Mouse (Mus musculus) myocyte (in vitro differentiated cells): Measurements from ENCODE around the gene Mfsd11. TPM values are rescaled to one million over a fixed set of nuclear protein-coding genes. Genes with fewer than 3 reads are reported as not detected.
A peak's percentile ranks its signal among the peaks of the same experiment; 100 is the strongest.

Source experiments
- H3K27me3 ChIP-seq: one replicate; pipeline ENCODE4 v1.6.1; 2011; ENCODE audit not compliant: control insufficient read depth, insufficient read depth, insufficient read length
- H3K36me3 ChIP-seq: one replicate; pipeline ENCODE4 v1.6.1; 2011; ENCODE audit not compliant: control insufficient read depth, insufficient read depth
- H3K4me2 ChIP-seq: one replicate; pipeline ENCODE4 v1.6.1; 2011; ENCODE audit warnings: low read depth, control low read depth
- H3K4me3 ChIP-seq: one replicate; pipeline ENCODE4 v1.5.1; 2011; ENCODE audit warnings: mild to moderate bottlenecking, control low read depth, moderate library complexity
- H3K79me2 ChIP-seq: one replicate; pipeline ENCODE4 v1.6.1; 2011; ENCODE audit not compliant: control insufficient read depth, insufficient read depth
- H3ac ChIP-seq: one replicate; pipeline ENCODE4 v1.6.1; 2011; ENCODE audit not compliant: control insufficient read depth, insufficient read length
- CEBPB ChIP-seq: IDR thresholded peaks from 2 replicates; pipeline ENCODE4 v1.6.1; 2011; ENCODE audit warnings: mild to moderate bottlenecking, moderate library complexity; ENCODE audit not compliant: poor library complexity, insufficient read depth, severe bottlenecking
- E2F4 ChIP-seq: IDR thresholded peaks from one replicate; pipeline ENCODE4 v1.6.1; 2011; ENCODE audit warnings: mild to moderate bottlenecking, control low read depth, moderate library complexity; ENCODE audit not compliant: insufficient read depth
- MAX ChIP-seq: IDR thresholded peaks from one replicate; pipeline ENCODE4 v1.6.1; 2011; ENCODE audit warnings: low read depth, mild to moderate bottlenecking, control low read depth
- MYOD1 ChIP-seq, 3 experiments: IDR thresholded peaks; one replicate each; pipeline ENCODE4 v1.6.1; 2011; ENCODE audit warnings: control low read depth in 2 of 3, low read depth in 2 of 3, mild to moderate bottlenecking in 2 of 3, moderate library complexity in 1 of 3; ENCODE audit not compliant: insufficient read length in 2 of 3, control insufficient read depth in 1 of 3
- MYOG ChIP-seq, 3 experiments: IDR thresholded peaks; one replicate each; pipeline ENCODE4 v1.6.1; 2011; ENCODE audit warnings: control low read depth in 2 of 3, low read depth in 2 of 3, mild to moderate bottlenecking in 2 of 3; ENCODE audit not compliant: insufficient read length in 2 of 3, control insufficient read depth in 1 of 3, insufficient read depth in 1 of 3
- POLR2A ChIP-seq: IDR thresholded peaks from one replicate; pipeline ENCODE4 v1.6.1; 2011; ENCODE audit warnings: low read depth, mild to moderate bottlenecking, control low read depth, moderate library complexity; ENCODE audit not compliant: insufficient read length
- POLR2AphosphoS2 ChIP-seq: IDR thresholded peaks from one replicate; pipeline ENCODE4 v1.6.1; 2011; ENCODE audit warnings: low read depth, control low read depth; ENCODE audit not compliant: insufficient read length
- REST ChIP-seq: IDR thresholded peaks from one replicate; pipeline ENCODE4 v1.6.1; 2011; ENCODE audit warnings: mild to moderate bottlenecking, control low read depth, moderate library complexity; ENCODE audit not compliant: insufficient read depth, insufficient read length
- SRF ChIP-seq: IDR thresholded peaks from one replicate; pipeline ENCODE4 v1.6.1; 2011; ENCODE audit warnings: low read depth; ENCODE audit not compliant: control insufficient read depth, insufficient read length
- TCF12 ChIP-seq: IDR thresholded peaks from one replicate; pipeline ENCODE4 v1.6.1; 2011; ENCODE audit warnings: mild to moderate bottlenecking, control low read depth; ENCODE audit not compliant: poor library complexity, insufficient read depth, severe bottlenecking
- TCF3 ChIP-seq: IDR thresholded peaks from one replicate; pipeline ENCODE4 v1.6.1; 2011; ENCODE audit warnings: low read depth, control low read depth; ENCODE audit not compliant: insufficient read length
- USF1 ChIP-seq: IDR thresholded peaks from one replicate; pipeline ENCODE4 v1.6.1; 2011; ENCODE audit warnings: low read depth, mild to moderate bottlenecking, control low read depth, moderate library complexity
- polyA plus RNA-seq: library from polyadenylated mRNA; unstranded; fragments of >200 nt; fragmentation: generic; extraction: Trizol; gene quantifications from one replicate; pipeline ENCODE4 v1.2.1, GENCODE M21; 2012; ENCODE audit warnings: missing spikeins

Mfsd11 gene
- polyA plus RNA-seq, 1 experiment, result 40.0 TPM

DNA sequence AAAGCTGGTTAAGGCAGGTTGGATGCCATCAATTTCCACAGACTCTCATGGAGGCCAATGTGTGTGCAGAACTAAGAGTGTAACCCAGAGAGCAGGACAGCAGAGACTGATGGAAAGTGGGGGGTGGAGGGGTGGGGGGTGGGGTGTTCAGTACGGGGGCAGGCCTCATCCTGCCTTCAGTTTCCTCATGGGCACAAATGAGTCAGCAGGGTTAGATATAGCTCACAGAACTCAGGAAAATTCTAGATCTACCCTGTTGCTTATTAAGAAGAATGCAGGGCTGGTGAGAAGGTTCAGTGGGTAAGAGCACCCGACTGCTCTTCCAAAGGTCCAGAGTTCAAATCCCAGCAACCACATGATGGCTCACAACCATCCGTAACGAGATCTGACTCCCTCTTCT lies 17.4 kb downstream of the Mfsd11 start:
- Histone ChIP-seq H3K79me2 (no peaks in the 10 kb centered on the region), H3K4me2 (no peak overlapping the region), H3ac (no peak overlapping the region), H3K36me3 (peaks cover 13% of the 10 kb centered on the region), H3K4me3 (no peak overlapping the region), H3K27me3 (no peaks in the 10 kb centered on the region)
- TF ChIP-seq E2F4 (no peak), POLR2AphosphoS2 (no peak), TCF3 (no peak), TCF12 (no peak)

DNA sequence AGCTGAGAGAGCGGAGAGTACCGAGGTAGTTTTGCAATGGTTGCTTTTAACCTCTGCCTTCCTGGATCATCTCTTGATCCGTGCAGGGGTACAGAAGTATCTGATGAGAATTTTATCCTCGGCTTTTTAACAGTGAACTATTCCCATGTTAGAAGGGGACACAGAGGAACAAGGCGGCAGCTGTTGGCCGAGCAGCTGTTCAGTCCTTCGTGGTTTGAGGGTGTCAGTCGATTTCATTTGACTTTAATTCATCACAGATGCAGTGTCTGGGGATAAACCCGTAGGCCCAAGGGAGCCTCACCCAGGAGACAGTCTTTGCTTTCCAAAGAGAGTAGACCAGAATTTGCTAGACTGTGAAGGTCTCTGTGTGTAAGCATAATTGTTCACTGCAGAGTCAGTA lies 19.3 kb downstream of the Mfsd11 start:
- H3K36me3 ChIP-seq, result peaks cover 13% of the 10 kb centered on the region
- no peak for TF ChIP-seq REST
- TF ChIP-seq MYOD1 (IDR thresholded peaks at IDR 0.05; ENCODE audit: control insufficient read depth in 1 of 3, insufficient read length in 2 of 3, low read depth in 2 of 3), result peak; percentile 26 to 89 (median 87)
- TF ChIP-seq POLR2AphosphoS2, result no peak
- TF ChIP-seq MYOG (IDR thresholded peaks at IDR 0.05; ENCODE audit: control insufficient read depth in 1 of 3, insufficient read depth in 1 of 3, insufficient read length in 2 of 3, low read depth in 2 of 3), result peak; percentile 77 to 87 (median 79)
- TF ChIP-seq TCF3, result peak; percentile 74
- TF ChIP-seq CEBPB, result no peak
- peak; percentile 71 for TF ChIP-seq TCF12

DNA sequence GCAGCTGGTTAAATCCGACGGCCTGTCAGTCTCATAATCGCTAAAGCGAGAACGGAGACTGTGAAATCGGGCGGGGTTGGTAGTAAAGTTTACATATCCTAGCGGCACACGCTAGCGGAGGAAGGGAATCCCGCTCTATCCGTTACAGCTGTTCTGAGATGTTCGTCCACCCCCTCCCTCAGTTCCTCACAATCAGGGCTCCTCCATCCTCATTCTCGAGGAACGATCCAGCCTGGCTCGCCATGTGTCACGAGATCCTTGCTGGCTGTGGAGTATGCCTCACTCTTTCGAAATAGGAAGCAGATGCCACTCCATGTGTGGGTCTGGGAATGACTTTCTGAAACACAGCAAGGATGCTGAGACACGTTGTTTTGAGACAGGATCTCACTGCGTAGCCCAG lies 21.7 kb downstream of the Mfsd11 start:
- Histone ChIP-seq H3K4me2 (no peak overlapping the region), H3K27me3 (no peaks in the 10 kb centered on the region), H3K4me3 (no peak overlapping the region), H3K36me3 (peaks cover 13% of the 10 kb centered on the region), H3ac (no peak overlapping the region), H3K79me2 (no peaks in the 10 kb centered on the region)
- no peak for TF ChIP-seq MYOG (IDR thresholded peaks at IDR 0.05; ENCODE audit: control insufficient read depth in 1 of 3, insufficient read depth in 1 of 3, insufficient read length in 2 of 3, low read depth in 2 of 3)
- no peak for TF ChIP-seq MAX
- TF ChIP-seq POLR2AphosphoS2, result no peak
- TF ChIP-seq POLR2A, result no peak
- no peak for TF ChIP-seq MYOD1 (IDR thresholded peaks at IDR 0.05; ENCODE audit: control insufficient read depth in 1 of 3, insufficient read length in 2 of 3, low read depth in 2 of 3)
- TF ChIP-seq CEBPB, result no peak
- TF ChIP-seq REST, result no peak
- TF ChIP-seq TCF12, result no peak
- no peak for TF ChIP-seq E2F4

More for the DNA sequence above, 19.3 kb downstream of the Mfsd11 start:
- Histone ChIP-seq H3K79me2 (no peaks in the 10 kb centered on the region), H3K4me3 (no peak overlapping the region), H3ac (no peak overlapping the region), H3K4me2 (peak overlapping the region; percentile 5), H3K27me3 (no peaks in the 10 kb centered on the region)

DNA sequence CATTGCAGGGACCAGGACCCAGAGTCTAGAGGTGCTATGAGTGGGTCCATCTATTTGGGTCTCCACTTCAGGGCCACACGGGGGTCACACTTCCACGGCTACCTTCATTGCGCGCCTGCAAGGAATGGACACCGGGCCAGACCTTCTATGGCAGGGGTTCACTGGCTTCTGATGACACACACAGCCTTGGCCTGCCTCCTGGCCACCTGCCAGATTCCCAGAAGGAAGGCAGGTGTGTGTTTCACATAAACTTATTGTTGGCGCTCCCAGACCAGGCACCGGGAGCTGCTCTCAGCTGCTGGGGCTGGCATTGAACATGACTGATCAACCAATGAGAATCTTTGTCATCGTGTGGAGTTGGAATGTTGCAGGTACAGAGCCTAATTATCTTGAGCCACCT lies 26.2 kb downstream of the Mfsd11 start:
- no peaks in the 10 kb centered on the region for H3K27me3 ChIP-seq
- no peak overlapping the region for H3K4me2 ChIP-seq
- peaks cover 2% of the 10 kb centered on the region for H3K36me3 ChIP-seq
- TF ChIP-seq MYOG (IDR thresholded peaks at IDR 0.05; ENCODE audit: control insufficient read depth in 1 of 3, insufficient read depth in 1 of 3, insufficient read length in 2 of 3, low read depth in 2 of 3), result no peak
- TF ChIP-seq MAX, result no peak
- TF ChIP-seq E2F4, result no peak
- no peak for TF ChIP-seq CEBPB
- no peak for TF ChIP-seq TCF3
- TF ChIP-seq REST, result no peak
- no peak for TF ChIP-seq SRF
- TF ChIP-seq MYOD1 (IDR thresholded peaks at IDR 0.05; ENCODE audit: control insufficient read depth in 1 of 3, insufficient read length in 2 of 3, low read depth in 2 of 3), result no peak
- TF ChIP-seq TCF12, result no peak
- no peak overlapping the region for H3K4me3 ChIP-seq
- H3ac ChIP-seq, result no peak overlapping the region
- H3K79me2 ChIP-seq, result no peaks in the 10 kb centered on the region

DNA sequence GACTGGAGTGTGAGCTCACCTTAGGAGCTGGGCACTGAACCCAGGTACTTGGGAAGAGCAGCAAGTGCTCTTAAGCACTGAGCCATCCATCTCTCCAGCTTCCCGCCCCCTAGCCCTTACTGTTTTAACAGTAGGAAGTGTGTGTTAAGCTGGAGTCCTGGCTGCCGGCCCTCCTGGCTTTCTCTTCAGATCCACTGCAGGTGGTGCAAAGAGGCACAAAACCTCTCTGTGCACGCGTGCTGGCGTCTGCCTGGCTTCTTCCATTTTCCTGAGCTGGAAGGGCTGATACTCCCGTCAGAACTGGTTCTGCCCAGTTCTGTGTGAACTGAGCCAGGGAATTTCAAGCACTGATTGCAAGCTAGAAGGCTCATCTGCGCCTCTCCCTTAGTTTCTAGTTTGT lies 28.6 kb downstream of the Mfsd11 start:
- H3ac ChIP-seq, result no peak overlapping the region
- H3K79me2 ChIP-seq, result no peaks in the 10 kb centered on the region
- TF ChIP-seq REST (no peak), E2F4 (no peak), POLR2AphosphoS2 (no peak), MYOD1 (IDR thresholded peaks at IDR 0.05; ENCODE audit: control insufficient read depth in 1 of 3, insufficient read length in 2 of 3, low read depth in 2 of 3) (no peak), MYOG (IDR thresholded peaks at IDR 0.05; ENCODE audit: control insufficient read depth in 1 of 3, insufficient read depth in 1 of 3, insufficient read length in 2 of 3, low read depth in 2 of 3) (no peak), SRF (no peak), USF1 (no peak), TCF3 (no peak), TCF12 (no peak), POLR2A (no peak), MAX (no peak), CEBPB (no peak)
- H3K4me3 ChIP-seq, result no peak overlapping the region
- no peaks in the 10 kb centered on the region for H3K36me3 ChIP-seq
- no peak overlapping the region for H3K4me2 ChIP-seq
- H3K27me3 ChIP-seq, result no peaks in the 10 kb centered on the region
